Mouse (Mus musculus) spleen, adult 2 months (tissue): ENCODE data around the gene Camta1.

Experiments used
- CTCF ChIP-seq: fragments of 200-500 bp; IDR thresholded peaks from 2 replicates; pipeline ENCODE4 v1.5.1; 2011; ENCODE audit warnings: mild to moderate bottlenecking, inconsistent platforms; ENCODE audit not compliant: insufficient read depth, insufficient read length, insufficient replicate concordance; ENCODE audit errors: extremely low read depth
- POLR2A ChIP-seq: fragments of 200-500 bp; IDR thresholded peaks from 2 replicates; pipeline ENCODE4 v1.6.1; 2011; ENCODE audit warnings: low read depth, low read length, inconsistent platforms

DNA sequence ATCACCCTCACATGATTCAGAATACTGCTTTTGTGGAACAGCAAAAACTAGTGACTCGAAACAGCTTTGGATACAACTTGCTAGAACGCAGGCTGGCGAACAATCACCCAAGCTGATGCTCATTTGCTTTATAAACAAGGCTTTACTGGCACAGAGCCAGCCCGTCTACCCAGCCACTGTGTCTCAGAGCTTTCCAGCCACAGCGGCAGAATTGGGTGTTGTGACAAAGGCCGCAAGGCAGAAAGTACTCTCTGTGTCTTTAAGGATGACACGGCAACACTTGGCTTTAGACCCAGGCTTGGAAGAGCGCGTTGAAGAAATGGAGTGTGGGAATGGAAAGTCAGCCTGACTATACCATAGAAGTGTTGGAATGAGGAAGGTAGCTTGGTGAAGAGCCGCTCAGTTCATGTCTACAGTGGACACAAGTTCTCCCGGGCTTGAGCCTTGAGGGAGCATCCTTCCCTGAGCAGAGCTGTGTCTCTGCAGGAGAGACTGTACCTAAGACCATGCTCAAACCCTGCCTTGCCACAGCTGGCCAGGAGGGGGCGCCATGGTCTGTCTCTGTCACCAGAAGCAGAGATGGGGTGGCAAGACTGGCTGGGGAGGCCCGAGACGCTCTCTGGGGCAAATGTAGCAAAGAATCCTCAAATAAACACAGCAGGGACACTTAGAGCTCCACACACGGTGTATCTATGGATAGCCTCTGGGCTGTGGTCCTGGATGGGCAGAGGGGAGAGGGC, 645.0 kb downstream of the Camta1 start:
- TF ChIP-seq POLR2A (no peak), CTCF (no peak)
